Mouse (Mus musculus) spleen, postnatal 36 days (tissue): ENCODE results near the gene Epc2.

Source experiments
- DNase-seq, 2 experiments: peaks; one replicate each; pipeline ENCODE4 v3.0.0; 2022; ENCODE audit warnings: low spot score in 2 of 2, mixed read lengths in 1 of 2

Epc2 gene

DNA sequence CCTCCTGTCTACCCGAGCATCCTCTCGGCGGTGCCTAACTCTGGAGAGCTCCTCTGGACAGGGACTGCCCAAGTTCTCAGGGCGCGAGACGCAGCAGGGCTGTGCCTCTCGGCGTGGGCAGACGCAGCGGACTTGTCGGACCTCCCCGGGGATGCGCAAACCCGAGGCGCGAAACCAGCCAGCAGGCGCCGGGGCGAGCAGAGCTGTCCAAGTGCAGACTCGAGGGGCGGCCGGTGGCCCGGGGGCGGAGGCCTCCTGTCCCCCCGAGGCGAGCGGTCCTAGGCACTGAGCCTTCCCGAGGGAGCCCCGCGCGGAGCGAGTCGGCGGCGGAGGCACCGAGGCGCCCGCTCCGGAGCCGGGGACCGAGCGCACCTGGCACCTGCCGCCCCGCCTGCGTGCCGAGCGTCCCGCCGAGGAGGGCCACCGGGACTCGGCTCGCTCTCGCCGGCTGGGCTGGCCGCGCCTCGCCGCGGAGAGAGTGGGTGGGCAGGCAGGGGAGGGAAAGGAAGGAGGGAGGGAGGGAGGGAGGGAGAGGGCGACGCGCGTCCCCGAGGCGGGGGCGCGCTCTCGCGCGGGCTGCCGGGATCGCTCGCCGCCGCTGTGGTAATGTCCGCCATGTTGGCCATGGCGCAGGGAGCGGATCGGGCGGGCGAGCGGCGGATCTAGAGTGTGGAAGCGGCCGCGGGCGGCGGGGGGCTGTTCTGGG lies at the start of gene Epc2:
TSS of gene Epc2 (plus strand) at position 556 of the 706 bp plus-strand sequence.
- DNase-seq = peak; percentile 81 to 82

GRCm38 (mm10) chr2:49405954-49406353 lies 45.3 kb upstream of the Epc2 start:
- no peak for DNase-seq

DNA sequence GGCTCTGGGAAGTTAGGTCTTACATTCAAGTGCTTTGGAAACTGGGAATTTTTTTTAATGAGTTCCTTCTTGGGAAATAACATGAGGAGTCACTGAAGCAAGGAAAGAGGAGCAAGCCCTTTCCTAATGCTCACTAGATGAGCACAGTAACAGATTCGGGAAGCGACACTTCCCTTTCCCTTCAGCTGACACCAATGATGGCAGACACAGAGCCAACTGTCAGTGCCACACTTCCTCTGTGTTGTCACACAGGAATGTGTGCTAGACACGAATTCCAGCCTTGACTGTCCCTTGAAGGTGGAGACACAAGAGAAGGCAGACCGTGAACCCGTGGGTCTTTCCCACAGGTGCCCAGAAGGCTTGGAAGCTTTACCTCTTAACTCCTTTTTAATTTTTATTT lies 39.6 kb upstream of the Epc2 start:
- DNase-seq = no peak

DNA sequence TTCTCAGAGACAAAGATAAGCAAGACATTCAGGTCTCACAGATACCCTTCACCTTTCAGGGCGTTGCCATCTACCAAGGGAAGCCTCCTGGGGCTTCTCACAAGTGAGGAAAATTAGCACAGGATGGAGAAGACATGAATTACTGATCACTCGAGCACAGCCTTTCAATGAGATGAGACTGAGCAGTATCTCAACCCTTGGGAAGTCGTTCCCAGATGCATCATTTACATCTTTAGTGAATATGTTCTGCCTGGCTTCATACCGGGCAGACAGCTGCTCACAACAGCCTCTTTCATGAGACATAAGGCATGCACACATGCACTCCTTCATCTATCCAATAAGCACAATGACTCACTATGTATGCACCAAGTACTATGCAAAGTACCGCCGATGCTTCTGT lies 38.7 kb upstream of the Epc2 start:
- no peak for DNase-seq

DNA sequence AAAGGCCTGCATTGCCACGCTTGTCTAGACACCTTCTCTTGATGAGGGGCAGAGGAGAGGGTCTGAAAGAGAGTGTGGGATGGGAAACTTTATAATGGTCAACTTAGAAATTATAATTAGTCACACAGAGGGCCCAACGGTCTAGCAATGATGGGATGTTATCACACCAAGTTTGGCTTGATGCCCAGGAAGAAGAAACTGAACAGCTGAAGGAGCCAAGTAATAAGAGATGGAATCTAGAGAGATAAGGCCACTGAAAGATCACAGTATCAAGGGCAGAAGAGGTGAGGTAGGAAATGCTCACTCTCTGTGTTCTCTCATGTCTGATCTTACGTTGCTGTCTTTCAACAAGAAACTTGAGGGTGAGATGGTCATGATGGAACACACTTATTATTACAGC lies 35.4 kb upstream of the Epc2 start:
- DNase-seq = no peak

DNA sequence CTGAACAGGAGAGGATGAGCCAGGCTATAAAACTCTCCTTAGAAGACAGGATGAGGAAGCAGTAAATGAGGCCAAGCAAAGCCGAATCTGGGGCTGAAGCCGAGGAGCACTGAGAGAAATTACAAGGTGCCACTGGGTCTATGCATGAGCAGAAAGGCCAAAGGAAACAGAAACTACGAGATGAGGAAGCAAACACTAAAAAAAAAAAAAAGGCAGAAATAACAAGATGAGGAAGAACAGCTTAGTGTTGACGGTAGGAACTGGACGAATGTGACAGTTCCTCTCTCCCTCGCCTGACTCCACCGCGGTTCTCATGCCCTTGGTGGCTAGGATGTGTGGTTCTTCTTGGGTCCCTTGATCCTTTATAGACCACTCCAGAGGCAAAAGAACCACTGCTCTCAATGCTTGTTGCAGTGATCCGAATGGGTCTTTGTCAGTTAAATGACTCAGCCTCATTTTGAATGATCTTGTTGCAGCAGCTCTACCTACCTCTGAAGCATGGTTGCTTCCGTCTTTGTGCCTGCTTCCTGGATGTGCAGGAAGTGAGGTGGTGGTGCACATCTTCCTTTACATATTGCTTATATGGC lies 34.2 kb upstream of the Epc2 start:
- peak; percentile 77 to 81 for DNase-seq

DNA sequence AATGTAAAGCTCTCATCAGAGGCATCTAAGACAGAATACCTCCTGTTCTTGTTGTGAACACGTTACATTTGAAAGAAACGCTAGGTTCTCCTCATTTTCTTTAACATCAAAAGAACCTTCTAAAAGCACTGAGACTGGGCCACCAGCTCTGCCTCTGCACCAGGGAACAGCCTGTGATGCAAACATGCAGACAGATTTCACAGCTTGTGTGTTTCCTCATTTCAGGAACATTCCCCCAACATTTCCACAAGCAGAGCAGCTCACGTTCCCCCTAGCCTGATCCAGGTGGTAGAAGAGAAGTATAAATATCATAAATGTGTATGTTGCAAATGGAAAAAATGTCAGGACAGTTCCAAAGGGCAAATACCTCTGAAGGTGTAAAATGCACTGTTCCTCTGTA lies 30.9 kb upstream of the Epc2 start:
- DNase-seq = no peak

GRCm38 (mm10) chr2:49423857-49424256 lies 27.4 kb upstream of the Epc2 start:
- no peak for DNase-seq

- DNase-seq = peak; percentile 52 to 75
Observed at GRCm38 (mm10) chr2:49424788-49425187, 26.5 kb upstream of the Epc2 start.

GRCm38 (mm10) chr2:49426175-49426574 lies 25.1 kb upstream of the Epc2 start:
- DNase-seq = no peak

DNA sequence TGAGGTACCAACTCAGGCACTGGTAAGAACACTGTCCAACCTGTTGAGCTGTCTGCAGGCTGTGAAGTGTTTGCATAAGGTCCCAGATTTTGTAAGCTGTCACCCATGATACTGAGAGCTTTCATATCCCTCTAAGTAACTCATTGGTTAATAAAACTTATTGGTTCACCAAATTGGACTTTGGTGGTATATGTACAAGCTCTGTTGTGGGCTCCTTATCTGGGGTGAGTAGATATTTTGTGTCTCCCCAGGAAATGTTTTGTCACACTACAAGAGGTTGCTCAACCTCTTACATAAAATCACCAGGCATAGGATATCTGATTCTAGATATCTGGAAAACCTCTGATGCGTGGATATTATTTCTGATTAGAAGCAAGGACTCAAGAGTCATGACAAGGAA lies 20.3 kb upstream of the Epc2 start:
- DNase-seq = no peak

DNA sequence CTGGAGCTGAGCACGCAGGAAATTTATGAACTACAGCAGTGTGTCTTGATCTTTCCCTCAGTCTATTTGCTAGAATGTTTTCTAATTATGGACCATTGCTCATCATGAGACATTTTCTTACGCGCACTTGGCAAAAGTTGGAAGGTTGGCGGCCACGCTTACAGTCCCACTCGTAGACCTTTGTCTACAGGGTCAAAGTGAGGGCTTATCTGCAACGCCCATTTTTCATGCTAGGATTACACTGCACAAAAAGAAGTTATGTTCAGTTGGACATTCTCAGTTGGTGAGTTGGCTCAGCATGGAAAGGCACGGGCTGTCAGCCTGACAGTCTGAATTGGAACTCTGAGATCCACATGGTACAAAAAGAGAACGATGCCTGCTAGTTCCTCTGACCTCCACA lies 18.1 kb upstream of the Epc2 start:
- DNase-seq = no peak

- no peak for DNase-seq
Observed at GRCm38 (mm10) chr2:49446238-49446637, 5.0 kb upstream of the Epc2 start.

GRCm38 (mm10) chr2:49447586-49448475 lies 3.5 kb upstream of the Epc2 start:
- no peak for DNase-seq

- no peak for DNase-seq
Observed at GRCm38 (mm10) chr2:49450467-49450866, 819 bp upstream of the Epc2 start.

GRCm38 (mm10) chr2:49451637-49452211 lies 438 bp downstream of the Epc2 start:
- DNase-seq = peak; percentile 90 to 91

DNA sequence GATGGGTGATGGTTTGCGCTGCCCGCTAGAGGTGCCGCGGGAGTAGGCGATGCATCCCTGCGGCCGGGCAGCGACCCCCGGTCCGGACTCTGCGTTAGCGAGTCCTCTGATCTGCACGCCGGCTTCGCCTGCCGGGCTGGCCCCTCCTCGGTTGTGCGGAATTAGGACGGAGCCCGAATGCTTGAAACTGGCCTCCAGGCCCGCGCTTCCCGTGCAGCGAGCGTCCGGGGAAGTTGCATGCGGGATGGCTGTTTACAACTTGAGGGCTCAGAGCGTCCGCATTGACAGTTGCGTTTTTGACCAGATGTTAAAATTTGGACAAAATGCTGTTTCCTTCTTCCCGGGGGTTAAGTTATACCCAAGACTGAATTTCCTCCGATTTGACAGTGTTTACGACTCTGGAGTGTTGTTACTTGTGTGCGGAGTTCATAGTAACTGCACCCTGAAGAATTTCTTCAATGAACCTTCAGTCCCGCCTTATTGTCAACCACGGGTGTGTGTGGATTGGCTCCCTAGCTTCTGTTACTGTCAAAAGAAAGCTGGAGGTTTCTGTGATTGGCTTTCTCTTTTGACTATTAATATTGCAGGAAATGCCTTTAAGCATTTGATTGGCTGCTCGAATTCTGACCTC lies 1.3 kb downstream of the Epc2 start:
- peak; percentile 81 to 85 for DNase-seq

DNA sequence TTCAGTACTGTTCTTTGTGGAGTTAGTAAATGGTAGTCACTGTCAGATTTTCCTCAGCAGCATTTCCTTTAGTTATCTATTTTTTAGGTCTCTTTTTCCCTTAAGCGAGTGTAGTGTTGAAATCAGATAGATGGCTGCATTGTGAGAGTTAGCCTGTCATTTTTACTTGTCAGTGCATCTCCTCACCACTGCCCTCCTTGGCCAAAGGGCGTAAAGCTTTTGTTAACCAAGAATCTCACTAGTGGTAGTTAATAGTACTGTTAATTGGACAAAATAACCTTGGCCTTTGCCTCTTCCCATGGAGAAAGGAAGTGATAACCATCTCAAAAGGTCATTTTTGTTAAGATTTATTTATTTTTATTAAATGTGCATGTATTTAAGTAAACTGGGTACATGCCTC lies 6.5 kb downstream of the Epc2 start:
- no peak for DNase-seq

DNA sequence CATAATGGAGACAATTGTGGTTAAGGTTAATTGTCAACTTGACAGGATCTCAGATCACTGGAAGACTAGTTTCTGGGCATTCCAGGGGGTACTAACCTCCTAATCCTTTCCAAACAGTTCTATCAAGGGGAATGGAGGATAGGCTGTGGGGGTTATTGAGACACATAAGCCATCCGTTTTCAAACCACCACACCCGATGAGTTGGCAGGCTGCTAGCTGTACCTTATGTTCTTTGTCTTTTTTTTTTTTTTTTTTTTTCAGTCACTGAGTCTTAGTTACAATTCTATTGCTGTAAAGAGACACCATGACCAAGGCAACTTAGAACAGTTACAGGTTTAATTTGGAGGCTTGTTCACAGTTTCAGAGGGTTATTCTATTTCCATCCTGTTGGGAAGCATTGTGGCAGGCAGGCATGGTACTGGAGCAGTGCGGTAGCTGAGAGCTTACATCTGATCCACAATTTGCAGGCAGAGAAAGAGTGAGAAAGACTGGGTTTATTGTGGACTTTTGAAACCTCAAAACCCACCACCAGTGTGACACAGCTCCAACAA lies 14.5 kb downstream of the Epc2 start:
- no peak for DNase-seq

DNA sequence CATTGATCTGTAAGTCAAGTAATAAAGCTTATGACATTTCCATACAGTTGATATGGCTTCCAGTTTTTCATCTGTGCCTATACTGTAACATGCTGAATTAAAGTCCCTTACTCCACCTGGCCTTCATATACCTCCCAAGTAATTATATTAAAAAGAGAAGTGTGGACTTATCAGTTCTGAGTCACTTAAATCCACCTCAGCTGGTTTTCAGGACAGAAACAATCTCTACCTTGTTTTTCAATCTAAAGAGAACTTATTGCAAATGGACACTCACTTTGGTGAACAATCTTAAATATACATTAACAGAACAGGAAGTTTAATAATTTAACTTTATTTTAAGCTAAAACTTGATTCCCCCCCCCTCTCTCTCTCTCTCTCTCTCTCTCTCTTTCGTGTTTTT lies 15.8 kb downstream of the Epc2 start:
- no peak for DNase-seq

DNA sequence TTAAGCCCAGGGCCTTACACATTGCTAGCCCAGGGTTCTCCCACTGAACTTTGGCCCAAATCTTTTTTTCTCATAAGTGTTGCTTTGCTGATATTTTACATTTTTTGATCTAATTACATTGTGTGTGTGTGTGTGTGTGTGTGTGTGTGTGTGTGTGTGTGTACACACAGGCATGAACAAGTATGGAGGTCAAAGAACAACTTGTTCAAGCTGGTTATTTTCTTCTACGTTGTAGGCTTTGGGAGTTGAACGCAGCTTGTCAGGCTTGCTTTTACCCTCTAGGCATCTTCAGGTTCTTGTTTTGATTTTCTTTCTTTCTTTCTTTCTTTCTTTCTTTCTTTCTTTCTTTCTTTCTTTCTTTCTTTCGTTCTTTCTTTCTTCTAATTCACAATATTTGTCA lies 19.9 kb downstream of the Epc2 start:
- no peak for DNase-seq
